Mouse (Mus musculus): ENCODE data around the gene Kbtbd6.

- TF ChIP-seq CTCF (IDR thresholded peaks at IDR 0.05; ENCODE audit: insufficient read depth, low read depth, low read length) (no peak), POLR2A (IDR thresholded peaks at IDR 0.05; ENCODE audit: insufficient read depth, low read depth, low read length) (no peak)
Observed at GRCm38 (mm10) chr14:79467621-79468020, 16.0 kb downstream of the Kbtbd6 start.

Measured in olfactory bulb, adult 2 months (tissue).